Mouse (Mus musculus): ENCODE measurements at regions not wholly inside any gene's neighbourhood (a gene's known extent, or its start where the extent isn't known, plus 50 kb on each side); places are given as distances from the start of the nearest gene placed in this dataset.

- WGBS (ENCODE audit: insufficient replicate concordance): 76% methylated on average over 4 of the region's 4 CpGs
- no peak overlapping the region for H3K9ac ChIP-seq (ENCODE audit: low read depth, low read length)
- no peak overlapping the region for H3K4me2 ChIP-seq
- H3K9me3 ChIP-seq (replicated peaks; ENCODE audit: control insufficient read depth, low read length): no peaks in the 10 kb centered on the region
- H3K4me3 ChIP-seq (ENCODE audit: low read depth, low read length): no peak overlapping the region
- no peak for ATAC-seq (replicated peaks; ENCODE audit: insufficient number of reproducible peaks, low FRiP score, low TSS enrichment)
- H3K36me3 ChIP-seq (ENCODE audit: control insufficient read depth, insufficient read depth, low read length): no peaks in the 10 kb centered on the region
- no peak overlapping the region for H3K27ac ChIP-seq (ENCODE audit: low read depth, low read length)
- no peaks in the 10 kb centered on the region for H3K27me3 ChIP-seq (ENCODE audit: control insufficient read depth, insufficient read depth, low read length)
- no peaks in the 10 kb centered on the region for H3K4me1 ChIP-seq (ENCODE audit: control insufficient read depth, insufficient read depth, low read length)
Measured at GRCm38 (mm10) chr10:109188252-109188651, 177.5 kb upstream of the Syt1 start.

GRCm38 (mm10) chr10:109185243-109185642 is 174.5 kb upstream of the Syt1 start:
- H3K4me1 ChIP-seq (ENCODE audit: control insufficient read depth, insufficient read depth, low read length): no peaks in the 10 kb centered on the region
- no peak overlapping the region for H3K4me3 ChIP-seq (ENCODE audit: low read depth, low read length)
- no peak for ATAC-seq (replicated peaks; ENCODE audit: insufficient number of reproducible peaks, low FRiP score, low TSS enrichment)
- H3K36me3 ChIP-seq (ENCODE audit: control insufficient read depth, insufficient read depth, low read length): no peaks in the 10 kb centered on the region
- no peaks in the 10 kb centered on the region for H3K27me3 ChIP-seq (ENCODE audit: control insufficient read depth, insufficient read depth, low read length)
- H3K27ac ChIP-seq (ENCODE audit: low read depth, low read length): no peak overlapping the region
- no peak overlapping the region for H3K4me2 ChIP-seq
- H3K9ac ChIP-seq (ENCODE audit: low read depth, low read length): no peak overlapping the region
- 58% methylated on average over 2 of the region's 2 CpGs for WGBS (ENCODE audit: insufficient replicate concordance)
- H3K9me3 ChIP-seq (replicated peaks; ENCODE audit: control insufficient read depth, low read length): no peaks in the 10 kb centered on the region

GRCm38 (mm10) chr10:109180527-109180926 is 169.7 kb upstream of the Syt1 start:
- H3K27ac ChIP-seq (ENCODE audit: low read depth, low read length): no peak overlapping the region
- H3K4me1 ChIP-seq (ENCODE audit: control insufficient read depth, insufficient read depth, low read length): no peaks in the 10 kb centered on the region
- no peak overlapping the region for H3K9ac ChIP-seq (ENCODE audit: low read depth, low read length)
- no peaks in the 10 kb centered on the region for H3K9me3 ChIP-seq (replicated peaks; ENCODE audit: control insufficient read depth, low read length)
- H3K36me3 ChIP-seq (ENCODE audit: control insufficient read depth, insufficient read depth, low read length): no peaks in the 10 kb centered on the region
- H3K27me3 ChIP-seq (ENCODE audit: control insufficient read depth, insufficient read depth, low read length): no peaks in the 10 kb centered on the region
- H3K4me2 ChIP-seq: no peak overlapping the region
- no peak for ATAC-seq (replicated peaks; ENCODE audit: insufficient number of reproducible peaks, low FRiP score, low TSS enrichment)
- H3K4me3 ChIP-seq (ENCODE audit: low read depth, low read length): no peak overlapping the region
- WGBS (ENCODE audit: insufficient replicate concordance): 73% methylated on average over 4 of the region's 4 CpGs

GRCm38 (mm10) chr10:109160730-109161129 is 149.9 kb upstream of the Syt1 start:
- Histone ChIP-seq H3K27ac (ENCODE audit: low read depth, low read length) (no peak overlapping the region), H3K4me3 (ENCODE audit: low read depth, low read length) (no peak overlapping the region), H3K4me1 (ENCODE audit: control insufficient read depth, insufficient read depth, low read length) (no peaks in the 10 kb centered on the region), H3K27me3 (ENCODE audit: control insufficient read depth, insufficient read depth, low read length) (no peaks in the 10 kb centered on the region), H3K9me3 (replicated peaks; ENCODE audit: control insufficient read depth, low read length) (no peaks in the 10 kb centered on the region), H3K9ac (ENCODE audit: low read depth, low read length) (no peak overlapping the region), H3K36me3 (ENCODE audit: control insufficient read depth, insufficient read depth, low read length) (no peaks in the 10 kb centered on the region), H3K4me2 (no peak overlapping the region)
- no peak for ATAC-seq (replicated peaks; ENCODE audit: insufficient number of reproducible peaks, low FRiP score, low TSS enrichment)
- 74% methylated on average over 1 of the region's 1 CpGs for WGBS (ENCODE audit: insufficient replicate concordance)

GRCm38 (mm10) chr10:109155768-109156167 is 145.0 kb upstream of the Syt1 start:
- Histone ChIP-seq H3K9ac (ENCODE audit: low read depth, low read length) (no peak overlapping the region), H3K4me1 (ENCODE audit: control insufficient read depth, insufficient read depth, low read length) (no peaks in the 10 kb centered on the region), H3K4me3 (ENCODE audit: low read depth, low read length) (no peak overlapping the region), H3K27ac (ENCODE audit: low read depth, low read length) (no peak overlapping the region), H3K36me3 (ENCODE audit: control insufficient read depth, insufficient read depth, low read length) (no peaks in the 10 kb centered on the region), H3K4me2 (no peak overlapping the region), H3K27me3 (ENCODE audit: control insufficient read depth, insufficient read depth, low read length) (no peaks in the 10 kb centered on the region), H3K9me3 (replicated peaks; ENCODE audit: control insufficient read depth, low read length) (no peaks in the 10 kb centered on the region)
- no peak for ATAC-seq (replicated peaks; ENCODE audit: insufficient number of reproducible peaks, low FRiP score, low TSS enrichment)
- WGBS (ENCODE audit: insufficient replicate concordance): 81% methylated on average over 5 of the region's 5 CpGs

GRCm38 (mm10) chr10:109140421-109140938 is 129.7 kb upstream of the Syt1 start:
- H3K27ac ChIP-seq (ENCODE audit: low read depth, low read length): no peak overlapping the region
- WGBS (ENCODE audit: insufficient replicate concordance): 77% methylated on average over 7 of the region's 7 CpGs
- no peak for ATAC-seq (replicated peaks; ENCODE audit: insufficient number of reproducible peaks, low FRiP score, low TSS enrichment)

GRCm38 (mm10) chr10:109136763-109137732 is 126.3 kb upstream of the Syt1 start:
- Histone ChIP-seq H3K4me3 (ENCODE audit: low read depth, low read length) (0 out of 2 replicates have a peak overlapping the region, but pooled peaks have one; percentile 12), H3K9ac (ENCODE audit: low read depth, low read length) (no peak overlapping the region)
- 55% methylated on average over 3 of the region's 3 CpGs for WGBS (ENCODE audit: insufficient replicate concordance)

More at GRCm38 (mm10) chr10:109140421-109140938, 129.7 kb upstream of the Syt1 start:
- Histone ChIP-seq H3K27me3 (ENCODE audit: control insufficient read depth, insufficient read depth, low read length) (no peaks in the 10 kb centered on the region), H3K9ac (ENCODE audit: low read depth, low read length) (no peak overlapping the region), H3K4me1 (ENCODE audit: control insufficient read depth, insufficient read depth, low read length) (no peaks in the 10 kb centered on the region), H3K9me3 (replicated peaks; ENCODE audit: control insufficient read depth, low read length) (no peaks in the 10 kb centered on the region), H3K4me2 (no peak overlapping the region), H3K36me3 (ENCODE audit: control insufficient read depth, insufficient read depth, low read length) (no peaks in the 10 kb centered on the region), H3K4me3 (ENCODE audit: low read depth, low read length) (no peak overlapping the region)

GRCm38 (mm10) chr10:109134521-109134920 is 123.7 kb upstream of the Syt1 start:
- Histone ChIP-seq H3K27ac (ENCODE audit: low read depth, low read length) (no peak overlapping the region), H3K4me2 (no peak overlapping the region), H3K9ac (ENCODE audit: low read depth, low read length) (no peak overlapping the region), H3K36me3 (ENCODE audit: control insufficient read depth, insufficient read depth, low read length) (no peaks in the 10 kb centered on the region), H3K27me3 (ENCODE audit: control insufficient read depth, insufficient read depth, low read length) (no peaks in the 10 kb centered on the region), H3K4me3 (ENCODE audit: low read depth, low read length) (no peak overlapping the region), H3K9me3 (replicated peaks; ENCODE audit: control insufficient read depth, low read length) (no peaks in the 10 kb centered on the region), H3K4me1 (ENCODE audit: control insufficient read depth, insufficient read depth, low read length) (no peaks in the 10 kb centered on the region)
- 80% methylated on average over 4 of the region's 4 CpGs for WGBS (ENCODE audit: insufficient replicate concordance)
- ATAC-seq (replicated peaks; ENCODE audit: insufficient number of reproducible peaks, low FRiP score, low TSS enrichment): no peak

More at GRCm38 (mm10) chr10:109136763-109137732, 126.3 kb upstream of the Syt1 start:
- no peaks in the 10 kb centered on the region for H3K36me3 ChIP-seq (ENCODE audit: control insufficient read depth, insufficient read depth, low read length)
- no peak overlapping the region for H3K27ac ChIP-seq (ENCODE audit: low read depth, low read length)
- no peaks in the 10 kb centered on the region for H3K9me3 ChIP-seq (replicated peaks; ENCODE audit: control insufficient read depth, low read length)
- H3K27me3 ChIP-seq (ENCODE audit: control insufficient read depth, insufficient read depth, low read length): no peaks in the 10 kb centered on the region
- no peaks in the 10 kb centered on the region for H3K4me1 ChIP-seq (ENCODE audit: control insufficient read depth, insufficient read depth, low read length)
- no peak for ATAC-seq (replicated peaks; ENCODE audit: insufficient number of reproducible peaks, low FRiP score, low TSS enrichment)
- peak overlapping the region; percentile 43 for H3K4me2 ChIP-seq
